Mouse (Mus musculus) stomach, postnatal 0 days (tissue): ENCODE measurements around the gene Ptpn1. TPM values are rescaled to one million over a fixed set of nuclear protein-coding genes. Genes with fewer than 3 reads are reported as not detected.
A peak's percentile ranks its signal among the peaks of the same experiment; 100 is the strongest.

Experiments used
- ATAC-seq: fragments of 200-750 bp; cut with Nextera tagmentation; 2 replicates; pipeline ENCODE4 v1.8.0; 2017; ENCODE audit not compliant: low FRiP score, low TSS enrichment
- DNase-seq: peaks from one replicate; pipeline ENCODE4 v3.0.0-alpha.2; 2016; ENCODE audit warnings: low spot score
- H3K27ac ChIP-seq: fragments of 300-500 bp; sonication (generic); replicated peaks from 2 replicates; pipeline ENCODE4 v1.5.1; 2014; ENCODE audit warnings: mild to moderate bottlenecking, control low read depth
- H3K27me3 ChIP-seq: fragments of 300-500 bp; sonication (generic); 2 replicates; pipeline ENCODE4 v1.6.1; 2014; ENCODE audit warnings: low read length; ENCODE audit not compliant: control insufficient read depth, insufficient read depth
- H3K36me3 ChIP-seq: fragments of 300-500 bp; sonication (generic); 2 replicates; pipeline ENCODE4 v1.6.1; 2014; ENCODE audit warnings: low read length, mixed read lengths; ENCODE audit not compliant: control insufficient read depth, insufficient read depth
- H3K4me1 ChIP-seq: fragments of 300-500 bp; sonication (generic); replicated peaks from 2 replicates; pipeline ENCODE4 v1.6.1; 2014; ENCODE audit warnings: antibody characterized with exemption; ENCODE audit not compliant: control insufficient read depth, insufficient read depth
- H3K4me2 ChIP-seq: fragments of 300-500 bp; sonication (generic); replicated peaks from 2 replicates; pipeline ENCODE4 v1.6.1; 2014; ENCODE audit warnings: low read depth, mild to moderate bottlenecking, control low read depth, moderate library complexity
- H3K4me3 ChIP-seq: fragments of 300-500 bp; sonication (generic); 2 replicates; pipeline ENCODE4 v1.5.1; 2014; ENCODE audit warnings: low read depth, low read length, control low read depth
- H3K9ac ChIP-seq: fragments of 300-500 bp; sonication (generic); 2 replicates; pipeline ENCODE4 v1.6.1; 2014; ENCODE audit warnings: mild to moderate bottlenecking, low read length, control low read depth, mixed read lengths
- H3K9me3 ChIP-seq: fragments of 300-500 bp; sonication (generic); 2 replicates; pipeline ENCODE4 v1.6.1; 2016; ENCODE audit warnings: low read length; ENCODE audit not compliant: control insufficient read depth
- CTCF ChIP-seq: IDR thresholded peaks from 2 replicates; pipeline ENCODE4 v1.5.1; 2016; ENCODE audit warnings: antibody characterized with exemption, low read depth, mild to moderate bottlenecking, moderate library complexity
- EP300 ChIP-seq: optimal IDR thresholded peaks from 2 replicates; pipeline ENCODE3; 2016; ENCODE audit warnings: antibody characterized with exemption
- WGBS: fragments of 180-500 bp; shearing (Covaris S2); extraction: QIAGEN DNeasy Blood & Tissue Kit; methylation state at CpG from one replicate; pipeline ENCODE4 v1.1.7; 2014; 5-methylcytosine and 5-hydroxymethylcytosine counted together
- polyA plus RNA-seq: library from polyadenylated mRNA; unstranded; fragments of >200 nt; fragmentation: Nextera tagmentation; extraction: Ambion mirVana; gene quantifications from 2 replicates; pipeline ENCODE4 v1.2.1, GENCODE M21; 2015

Ptpn1 gene
- polyA plus RNA-seq, 1 experiment from 2014 or later = 51.1 TPM

DNA sequence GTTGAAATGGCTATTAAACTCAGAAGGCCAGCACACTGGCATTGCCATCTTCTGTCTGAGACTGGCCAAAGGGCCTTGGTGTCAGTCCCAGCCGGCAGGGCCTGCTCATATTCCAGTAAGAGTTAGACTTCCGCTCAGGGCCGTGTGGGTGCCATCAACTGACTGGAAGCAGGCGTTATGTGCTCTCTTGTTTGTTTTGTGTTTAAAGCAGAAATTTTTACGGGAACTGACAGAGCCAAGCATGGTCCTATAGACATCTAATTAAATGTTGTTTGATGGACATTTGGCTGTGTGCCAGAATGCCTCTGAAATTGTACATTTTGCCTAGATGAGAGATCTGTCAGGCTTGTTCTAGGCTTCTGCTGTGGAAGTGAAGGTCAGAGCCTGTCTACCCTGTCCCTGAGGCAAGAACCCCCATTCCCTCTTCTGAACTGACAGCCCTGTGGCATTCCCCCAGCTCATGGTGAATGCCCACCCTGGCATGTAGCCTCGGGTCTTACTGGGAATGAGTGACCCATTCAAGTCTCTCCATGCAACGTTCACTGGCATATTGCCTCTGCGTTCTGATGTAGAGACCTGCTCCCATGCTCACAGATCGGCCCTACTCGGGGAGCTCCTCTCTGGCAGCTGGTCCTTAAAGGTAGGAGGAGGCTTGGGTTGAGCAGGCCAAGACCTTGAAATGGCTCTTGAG lies 38.1 kb downstream of the Ptpn1 start:
- peaks cover 50% of the 10 kb centered on the region for H3K36me3 ChIP-seq
- DNase-seq (no peak), ATAC-seq (no peak)

DNA sequence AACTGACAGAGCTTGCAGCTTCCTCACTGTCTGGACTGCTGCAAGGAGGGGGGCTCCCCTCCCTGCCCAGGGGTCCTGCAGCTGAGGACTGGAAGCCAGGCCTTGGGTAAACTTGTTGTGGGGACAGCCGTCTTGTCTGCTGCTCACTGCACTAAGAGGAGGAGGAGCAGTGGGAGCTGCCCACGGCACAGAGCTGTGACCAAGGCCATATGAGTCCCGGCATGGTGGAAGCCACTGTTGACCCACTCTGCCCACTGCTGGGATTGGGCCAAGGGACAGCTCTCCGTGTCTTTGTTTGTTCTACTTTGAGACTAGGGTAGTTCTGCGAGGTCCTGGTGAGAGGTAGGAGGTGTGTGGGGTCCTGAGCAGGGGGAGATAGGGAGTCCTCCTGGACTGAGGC lies 40.3 kb downstream of the Ptpn1 start:
- peaks cover 46% of the 10 kb centered on the region for H3K36me3 ChIP-seq
- ATAC-seq (peak; percentile 15; the same call in 1 of the 2 replicates), DNase-seq (no peak)
- H3K9me3 ChIP-seq = no peaks in the 10 kb centered on the region
- H3K4me3 ChIP-seq = no peak overlapping the region
- H3K4me1 ChIP-seq = no peaks in the 10 kb centered on the region
- TF ChIP-seq EP300 = no peak
- TF ChIP-seq CTCF = no peak
- 43% methylated on average over 5 of the region's 5 CpGs for WGBS
- no peaks in the 10 kb centered on the region for H3K27me3 ChIP-seq
- no peak overlapping the region for H3K27ac ChIP-seq
- no peak overlapping the region for H3K4me2 ChIP-seq
- no peak overlapping the region for H3K9ac ChIP-seq

More for the DNA sequence above, 38.1 kb downstream of the Ptpn1 start:
- Histone ChIP-seq H3K9me3 (no peaks in the 10 kb centered on the region), H3K27me3 (no peaks in the 10 kb centered on the region), H3K27ac (no peak overlapping the region), H3K9ac (no peak overlapping the region), H3K4me3 (no peak overlapping the region), H3K4me2 (no peak overlapping the region), H3K4me1 (no peaks in the 10 kb centered on the region)
- 77% methylated on average over 10 of the region's 10 CpGs for WGBS
- TF ChIP-seq CTCF (no peak), EP300 (no peak)

DNA sequence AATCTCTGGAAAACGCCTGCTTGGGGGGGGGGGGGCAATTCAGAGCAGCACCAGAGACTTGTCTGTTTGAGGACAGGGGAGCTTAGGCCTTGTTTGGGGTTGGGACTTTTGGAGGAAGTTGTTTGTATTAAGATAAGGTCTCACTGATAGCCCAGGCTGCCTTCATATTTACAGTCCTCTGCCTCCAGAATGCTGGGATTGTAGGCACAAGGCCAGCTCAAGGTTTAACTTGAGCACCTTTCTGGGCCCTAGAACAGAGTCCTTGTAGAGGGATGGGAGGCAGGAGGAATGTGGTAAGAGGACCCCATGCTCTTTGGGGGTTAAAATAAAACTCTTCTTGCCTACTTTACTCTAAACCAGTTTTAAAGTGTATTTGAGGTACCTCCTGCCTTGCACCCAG lies 41.0 kb downstream of the Ptpn1 start:
- no peaks in the 10 kb centered on the region for H3K4me1 ChIP-seq
- peak; percentile 13; the same call in 1 of the 2 replicates for ATAC-seq
- H3K4me3 ChIP-seq = no peak overlapping the region
- H3K27me3 ChIP-seq = no peaks in the 10 kb centered on the region
- H3K4me2 ChIP-seq = no peak overlapping the region
- no peak overlapping the region for H3K9ac ChIP-seq
- WGBS = 36% methylated on average over 1 of the region's 1 CpGs
- H3K27ac ChIP-seq = no peak overlapping the region
- TF ChIP-seq CTCF (no peak), EP300 (no peak)
- H3K36me3 ChIP-seq = peaks cover 47% of the 10 kb centered on the region
- peak; percentile 53 for DNase-seq
- H3K9me3 ChIP-seq = no peaks in the 10 kb centered on the region

DNA sequence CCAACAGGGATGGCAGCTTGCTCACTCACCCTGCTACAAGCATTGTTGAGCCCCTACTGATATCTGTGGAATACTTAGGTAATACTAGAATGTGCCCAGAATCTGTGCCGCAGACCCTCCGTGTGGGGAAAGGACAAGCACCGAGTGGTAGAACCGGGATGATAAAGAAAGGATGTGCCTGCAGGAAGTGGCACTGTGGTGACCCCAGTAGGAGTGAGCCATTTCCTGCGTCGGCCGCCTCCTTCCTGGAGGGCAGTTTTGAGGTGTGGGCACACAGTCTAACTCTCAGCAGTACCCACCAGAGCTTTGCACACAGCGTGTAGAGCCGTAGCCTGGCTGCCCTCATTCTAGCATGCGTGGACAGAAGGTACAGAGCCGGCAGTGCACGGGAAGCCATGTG lies 43.9 kb downstream of the Ptpn1 start:
- Histone ChIP-seq H3K27me3 (no peaks in the 10 kb centered on the region), H3K27ac (no peak overlapping the region), H3K4me2 (no peak overlapping the region), H3K9me3 (no peaks in the 10 kb centered on the region), H3K9ac (no peak overlapping the region), H3K36me3 (peaks cover 37% of the 10 kb centered on the region), H3K4me3 (no peak overlapping the region), H3K4me1 (no peaks in the 10 kb centered on the region)
- 81% methylated on average over 12 of the region's 12 CpGs for WGBS
- TF ChIP-seq CTCF (no peak), EP300 (no peak)
- DNase-seq = no peak
- no peak for ATAC-seq

DNA sequence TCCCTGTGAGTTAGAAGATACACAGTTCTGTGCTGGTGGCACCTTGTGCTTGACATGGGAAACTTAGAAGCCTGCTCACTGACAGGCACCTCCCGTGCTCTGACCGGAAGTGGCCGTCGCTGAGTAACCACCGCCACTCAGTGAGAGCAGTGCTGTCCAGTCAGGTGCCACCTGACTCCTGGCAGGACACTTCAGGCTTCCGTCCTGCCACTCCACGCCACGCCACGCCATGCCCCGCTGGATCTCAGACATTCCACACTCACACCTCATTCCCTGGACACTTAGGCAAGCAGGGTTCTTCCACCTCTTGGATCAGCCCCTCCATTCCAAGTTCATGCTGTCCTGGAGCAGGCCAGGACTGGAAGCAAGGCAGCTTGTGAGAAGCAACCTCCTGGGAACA lies 46.4 kb downstream of the Ptpn1 start:
- H3K9ac ChIP-seq = no peak overlapping the region
- 83% methylated on average over 10 of the region's 10 CpGs for WGBS
- ATAC-seq = peak; percentile 25; the same call in 1 of the 2 replicates

DNA sequence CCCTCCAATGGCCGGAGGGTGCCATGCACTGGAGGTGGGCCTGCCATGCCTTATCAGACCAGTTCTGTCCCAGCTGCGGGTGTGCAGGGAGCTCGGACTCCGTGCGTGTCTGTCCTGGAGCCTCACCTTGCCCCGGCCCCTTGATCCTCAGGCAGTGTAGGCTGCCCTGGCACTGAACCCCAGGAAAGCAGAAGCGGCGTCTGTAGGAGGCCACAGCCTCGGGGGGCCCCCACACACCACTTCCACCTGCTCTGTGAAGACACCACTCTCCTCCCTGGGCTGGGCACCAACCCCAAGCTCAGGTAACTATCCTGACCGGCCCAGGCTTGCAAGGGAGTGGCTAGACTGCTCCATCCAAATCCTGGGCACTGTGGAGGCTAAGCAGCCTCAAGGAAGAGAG lies 48.5 kb downstream of the Ptpn1 start:
- Histone ChIP-seq H3K27ac (no peak overlapping the region), H3K9me3 (no peaks in the 10 kb centered on the region), H3K4me1 (no peaks in the 10 kb centered on the region), H3K4me3 (no peak overlapping the region), H3K9ac (no peak overlapping the region), H3K4me2 (no peak overlapping the region), H3K36me3 (peaks cover 24% of the 10 kb centered on the region), H3K27me3 (no peaks in the 10 kb centered on the region)
- TF ChIP-seq EP300 (no peak), CTCF (no peak)
- ATAC-seq (no peak), DNase-seq (no peak)
- WGBS = 70% methylated on average over 10 of the region's 10 CpGs

More for the DNA sequence above, 46.4 kb downstream of the Ptpn1 start:
- H3K4me3 ChIP-seq = no peak overlapping the region
- H3K27me3 ChIP-seq = no peaks in the 10 kb centered on the region
- H3K9me3 ChIP-seq = no peaks in the 10 kb centered on the region
- no peaks in the 10 kb centered on the region for H3K4me1 ChIP-seq
- DNase-seq = peak; percentile 36
- H3K27ac ChIP-seq = no peak overlapping the region
- H3K4me2 ChIP-seq = no peak overlapping the region
- H3K36me3 ChIP-seq = peaks cover 37% of the 10 kb centered on the region
- TF ChIP-seq CTCF (no peak), EP300 (no peak)
